Mouse (Mus musculus) hematopoietic multipotent progenitor cell, adult 10-12 weeks (in vitro differentiated cells): ENCODE data around the gene Opcml. TPM values are rescaled to one million over a fixed set of nuclear protein-coding genes. Genes with fewer than 3 reads are reported as not detected.

Experiments used
- polyA plus RNA-seq: library from polyadenylated mRNA; stranded (reverse); fragments of >175 nt; gene quantifications from 2 replicates; pipeline ENCODE4 v1.2.3, GENCODE M21; 2012; ENCODE audit warnings: low replicate concordance

The Opcml gene
- polyA plus RNA-seq = not detected in 2 replicates

DNA sequence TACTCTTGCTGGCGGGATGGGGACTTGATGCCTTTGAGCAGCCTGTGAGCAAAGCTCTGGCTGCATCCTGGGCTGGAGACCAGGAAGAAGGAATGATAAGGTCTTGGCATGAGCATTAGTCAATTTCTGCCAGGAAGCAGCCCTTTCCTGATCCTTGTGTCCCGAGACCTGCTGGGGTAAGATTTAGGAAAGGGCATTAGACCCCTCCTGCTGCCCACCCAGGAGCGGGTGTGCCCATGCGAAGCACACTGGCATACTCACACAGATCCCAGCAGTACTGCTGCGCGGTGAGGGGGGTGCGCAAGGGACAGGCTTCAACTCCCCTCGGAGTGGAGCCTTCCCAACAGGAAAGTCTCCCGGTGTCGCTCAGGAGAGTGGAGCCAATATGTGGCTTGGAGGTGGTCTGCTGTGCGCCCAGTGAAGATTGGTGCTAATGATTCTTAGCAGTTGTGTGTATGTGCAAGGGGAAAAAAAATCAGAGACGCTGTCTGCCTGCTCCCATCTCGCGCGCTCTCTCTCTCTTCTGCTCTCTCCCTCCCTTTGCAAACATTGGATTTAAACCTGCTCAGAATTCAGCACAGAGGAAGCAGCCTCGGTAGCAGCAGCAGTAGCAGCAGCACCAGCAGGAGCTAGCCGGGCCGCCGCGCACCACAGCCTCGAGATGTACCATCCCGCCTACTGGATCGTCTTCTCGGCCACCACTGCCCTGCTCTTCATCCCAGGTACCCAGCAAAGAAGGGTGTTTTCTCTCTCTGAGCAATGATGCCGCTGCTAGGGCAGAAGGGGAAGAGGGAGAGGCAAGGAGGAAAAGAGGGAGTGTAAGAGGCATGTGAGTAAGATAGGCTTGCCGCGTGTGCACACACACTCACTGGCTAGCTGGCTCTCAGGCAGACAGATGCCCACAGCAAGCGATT, at the start of gene Opcml:
Gene Opcml (plus strand): TSS at position 51 of the 914 bp plus-strand sequence.

